Mouse (Mus musculus) liver, embryonic 14.5 days (tissue): ENCODE results near the gene Gm45140. TPM values are rescaled to one million over a fixed set of nuclear protein-coding genes. Genes with fewer than 3 reads are reported as not detected.
A peak's percentile ranks its signal among the peaks of the same experiment; 100 is the strongest.

ENCODE experiments used
- ATAC-seq: fragments of 200-750 bp; cut with Nextera tagmentation; 2 replicates; pipeline ENCODE4 v1.8.0; 2017; ENCODE audit warnings: moderate number of reproducible peaks, mild to moderate bottlenecking, moderate library complexity; ENCODE audit not compliant: insufficient read depth
- DNase-seq, 3 experiments: peaks; one replicate each; pipeline ENCODE4 v3.0.0-alpha.2; 2012 to 2013; ENCODE audit warnings: low read depth in 3 of 3, low spot score in 3 of 3
- H3K27ac ChIP-seq: fragments of 300-500 bp; sonication (generic); 2 replicates; pipeline ENCODE4 v1.5.1; 2014; ENCODE audit warnings: moderate library complexity, mild to moderate bottlenecking, control low read depth, inconsistent platforms
- H3K27me3 ChIP-seq: fragments of 300-500 bp; sonication (generic); 2 replicates; pipeline ENCODE4 v1.6.1; 2014; ENCODE audit warnings: mild to moderate bottlenecking, low read length, moderate library complexity; ENCODE audit not compliant: control insufficient read depth, insufficient read depth
- H3K36me3 ChIP-seq: fragments of 300-500 bp; sonication (generic); replicated peaks from 2 replicates; pipeline ENCODE4 v1.6.1; 2014; ENCODE audit warnings: low read depth; ENCODE audit not compliant: control insufficient read depth, insufficient read depth
- H3K4me1 ChIP-seq, 2 experiments: fragments of 200-500 bp in 1 of 2; fragments of 300-500 bp in 1 of 2; sonication (generic) in 1 of 2; replicated peaks; 2 replicates each; pipeline ENCODE4 v1.6.1; 2012 to 2014; ENCODE audit warnings: antibody characterized with exemption in 1 of 2, inconsistent platforms in 1 of 2, low read length in 1 of 2; ENCODE audit not compliant: control insufficient read depth in 2 of 2, insufficient read depth in 2 of 2
- H3K4me2 ChIP-seq: fragments of 300-500 bp; sonication (generic); 2 replicates; pipeline ENCODE4 v1.6.1; 2014; ENCODE audit warnings: low read depth, mild to moderate bottlenecking, control low read depth, moderate library complexity
- H3K4me3 ChIP-seq, 2 experiments: fragments of 200-500 bp in 1 of 2; fragments of 300-500 bp in 1 of 2; sonication (generic) in 1 of 2; 2 replicates each; pipeline ENCODE4 v1.5.1; 2012 to 2014; ENCODE audit warnings: low read depth in 2 of 2, low read length in 2 of 2, mild to moderate bottlenecking in 2 of 2, control low read depth in 1 of 2, inconsistent platforms in 1 of 2, moderate library complexity in 1 of 2; ENCODE audit not compliant: insufficient read depth in 1 of 2
- H3K9ac ChIP-seq: fragments of 300-500 bp; sonication (generic); replicated peaks from 2 replicates; pipeline ENCODE4 v1.6.1; 2014; ENCODE audit warnings: mild to moderate bottlenecking, control low read depth, moderate library complexity
- H3K9me3 ChIP-seq: fragments of 300-500 bp; sonication (generic); 2 replicates; pipeline ENCODE4 v1.6.1; 2016; ENCODE audit warnings: low read length, mixed read lengths; ENCODE audit not compliant: control insufficient read depth
- CTCF ChIP-seq: IDR thresholded peaks from 2 replicates; pipeline ENCODE4 v1.5.1; 2016; ENCODE audit warnings: antibody characterized with exemption, low read depth, control low read depth
- EP300 ChIP-seq: IDR thresholded peaks from 2 replicates; pipeline ENCODE4 v1.6.1; 2016; ENCODE audit warnings: antibody characterized with exemption, low read depth
- WGBS: fragments of 180-500 bp; shearing (Covaris S2); extraction: QIAGEN DNeasy Blood & Tissue Kit; methylation state at CpG from one replicate; pipeline ENCODE4 v1.1.7; 2014; ENCODE audit not compliant: insufficient replicate concordance; 5-methylcytosine and 5-hydroxymethylcytosine counted together
- polyA plus RNA-seq, 2 experiments: library from polyadenylated mRNA; depleted of rRNA in 1 of 2; stranded (reverse) in 1 of 2; unstranded in 1 of 2; fragments of >200 nt; fragmentation: Nextera tagmentation in 1 of 2; extraction: Ambion mirVana in 1 of 2; gene quantifications; 2 replicates each; pipeline versions ENCODE4 v1.2.1 to v1.2.3; 2012 to 2014

Gm45140 gene
- polyA plus RNA-seq, 2 experiments: 3.2 to 3.7 TPM

DNA sequence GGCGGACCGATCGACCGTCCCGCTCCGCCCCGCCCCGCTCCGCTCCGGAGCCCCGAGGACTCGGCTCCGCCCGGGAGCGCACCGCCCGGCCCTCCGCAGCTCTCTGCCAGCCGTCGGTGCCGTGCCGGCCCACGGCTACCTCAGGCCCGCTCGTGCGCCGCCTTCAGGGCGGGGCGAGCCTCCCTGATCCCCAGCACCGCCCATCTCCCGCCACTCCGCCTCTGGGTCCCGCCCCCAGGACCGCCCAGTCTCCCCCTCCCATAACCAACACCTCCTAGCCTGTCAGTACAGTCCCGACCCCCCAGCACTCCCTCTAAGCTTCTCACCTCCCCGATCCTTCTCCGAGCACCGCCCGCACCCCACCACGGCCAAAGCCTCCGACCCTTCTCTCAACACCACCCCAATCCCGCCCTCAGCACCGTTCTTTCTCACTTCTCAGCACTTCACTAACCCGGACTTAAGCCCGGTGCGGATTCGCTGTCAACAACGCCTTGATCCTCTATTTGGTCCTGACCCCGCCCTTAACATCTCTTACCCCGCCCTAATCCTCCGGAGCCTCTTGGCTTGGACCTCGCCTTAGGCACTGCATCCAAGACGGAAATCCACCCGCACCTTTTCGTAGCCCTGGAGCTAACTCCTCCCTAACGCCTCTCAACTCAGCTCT lies 23.8 kb downstream of the Gm45140 start, which contains the start of gene Rab43:
Gene Rab43 (minus strand): TSS at position 490 of the 664 bp plus-strand sequence.
- peaks cover 13% of the 10 kb centered on the region for H3K36me3 ChIP-seq
- no peaks in the 10 kb centered on the region for H3K27me3 ChIP-seq
- H3K4me3 ChIP-seq: peak within 1 kb of the TSS; percentile 81 to 85
- TF ChIP-seq CTCF (peak; percentile 52), EP300 (no peak)
- H3K4me1 ChIP-seq: peaks cover 32 to 33% of the 10 kb centered on the region in 2 experiments
- peak within 1 kb of the TSS; percentile 89 for H3K27ac ChIP-seq
- WGBS: under 1% methylated on average over 54 of the region's 56 CpGs
- no peaks in the 10 kb centered on the region for H3K9me3 ChIP-seq
- peak within 1 kb of the TSS; percentile 86 for H3K4me2 ChIP-seq
- DNase-seq: peak; percentile 86 to 94 (median 87)
- H3K9ac ChIP-seq: peak within 1 kb of the TSS; percentile 95
- peak; percentile 91 for ATAC-seq

DNA sequence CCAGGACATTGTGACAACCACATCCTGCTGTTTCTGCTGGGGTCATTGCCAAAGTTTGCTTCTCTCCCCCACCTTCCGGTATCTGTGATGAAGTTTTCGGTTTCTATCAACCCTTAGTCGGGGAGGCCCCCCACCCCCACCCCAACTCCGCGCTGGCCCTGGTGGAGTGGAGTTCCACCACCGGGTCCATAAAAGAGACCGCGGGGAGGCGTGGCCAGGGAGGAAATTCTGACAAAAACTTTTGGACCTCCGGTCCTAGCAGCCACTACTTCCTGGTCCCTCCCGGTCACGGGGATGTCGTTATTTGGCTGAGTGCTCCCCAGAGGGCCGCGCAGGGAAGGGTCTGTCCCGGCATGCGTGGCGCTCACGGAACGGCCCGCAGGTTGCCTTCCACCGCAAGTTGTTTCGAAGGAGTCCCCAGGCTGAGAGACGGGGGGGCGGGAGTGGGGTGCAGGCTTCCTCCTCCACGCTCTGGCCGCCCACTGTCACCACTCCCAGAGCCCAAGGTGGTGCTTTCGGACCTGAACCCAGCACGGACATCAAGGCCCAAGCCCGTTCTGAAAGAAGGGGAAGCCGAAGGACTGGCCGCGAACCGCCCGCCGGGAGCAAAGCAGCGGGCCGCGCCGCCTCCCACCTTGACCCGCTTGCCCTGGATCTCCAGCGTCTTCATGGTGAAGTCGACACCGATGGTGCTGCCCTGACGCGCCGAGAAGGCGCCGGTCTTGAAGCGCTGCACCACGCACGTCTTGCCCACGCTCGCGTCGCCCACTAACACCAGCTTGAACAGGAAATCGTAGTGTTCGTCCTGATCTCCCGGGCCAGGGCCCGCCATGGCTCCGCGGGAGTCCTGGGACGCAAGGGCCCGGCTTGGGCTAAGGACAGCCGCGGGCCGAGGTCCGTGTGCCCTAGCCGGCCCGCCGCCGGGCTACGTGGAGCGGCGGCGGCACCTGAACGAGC lies 24.6 kb downstream of the Gm45140 start:
- H3K9ac ChIP-seq: peak overlapping the region; percentile 95
- no peaks in the 10 kb centered on the region for H3K9me3 ChIP-seq
- H3K4me2 ChIP-seq: peak overlapping the region; percentile 86
- no peak for TF ChIP-seq EP300
- TF ChIP-seq CTCF: no peak
- peak overlapping the region; percentile 89 for H3K27ac ChIP-seq
- H3K36me3 ChIP-seq: peaks cover 13% of the 10 kb centered on the region
- peak overlapping the region; percentile 81 to 85 for H3K4me3 ChIP-seq
- peaks cover 32 to 36% of the 10 kb centered on the region in 2 experiments for H3K4me1 ChIP-seq
- ATAC-seq: peak; percentile 12
- under 1% methylated on average over 77 of the region's 77 CpGs for WGBS
- DNase-seq: peak in 2 of 3 experiments; percentile 47
- H3K27me3 ChIP-seq: no peaks in the 10 kb centered on the region

DNA sequence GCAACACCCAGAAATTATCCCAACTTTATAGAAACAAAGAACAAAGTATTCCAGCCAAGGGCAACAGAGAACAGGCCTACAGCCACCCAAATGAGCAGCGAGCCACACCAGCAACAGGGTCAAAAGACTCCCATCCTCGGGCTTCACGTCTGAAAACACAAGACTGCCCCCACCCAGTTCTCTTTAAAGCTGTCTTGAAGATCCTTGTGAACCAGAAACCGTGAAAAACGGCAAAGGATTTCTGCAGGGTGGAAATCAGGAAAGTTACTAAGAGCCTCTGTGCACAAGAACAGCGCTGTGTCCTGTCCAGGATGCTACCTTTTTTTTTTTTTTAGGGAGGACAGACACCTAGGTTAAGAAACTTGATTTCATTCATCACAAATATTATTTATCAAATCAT lies 25.3 kb downstream of the Gm45140 start:
- WGBS: 17% methylated on average over 6 of the region's 6 CpGs

DNA sequence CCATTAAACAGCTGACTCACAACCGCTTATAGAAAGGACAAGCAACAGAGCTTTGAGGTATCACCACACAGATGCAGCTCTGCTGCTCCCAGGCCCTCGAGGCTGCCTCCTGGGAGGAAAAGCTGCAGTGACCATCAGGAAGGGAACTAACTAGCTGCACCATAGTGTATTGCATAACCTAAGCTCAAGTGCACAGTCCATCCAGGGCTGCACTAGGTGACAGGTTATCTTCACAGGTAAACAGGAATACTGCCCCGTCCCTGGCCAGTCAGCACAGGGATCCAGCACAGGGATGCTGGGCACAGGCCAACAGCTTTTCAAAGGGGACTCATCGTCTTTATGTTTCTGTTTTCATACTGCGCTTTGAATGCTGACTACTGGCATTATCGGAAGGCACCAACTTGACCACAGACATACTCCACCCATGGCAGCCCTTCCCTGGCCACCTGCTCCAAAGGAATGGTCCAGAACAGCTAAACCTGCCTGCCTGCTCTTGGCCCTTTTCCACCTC lies 25.9 kb downstream of the Gm45140 start:
- Histone ChIP-seq H3K4me1 (peaks cover 32 to 38% of the 10 kb centered on the region in 2 experiments), H3K4me2 (peak overlapping the region; percentile 86), H3K27ac (peak overlapping the region; percentile 89), H3K27me3 (no peaks in the 10 kb centered on the region), H3K9me3 (no peaks in the 10 kb centered on the region), H3K36me3 (peaks cover 15% of the 10 kb centered on the region), H3K4me3 (peak overlapping the region; percentile 81 to 85), H3K9ac (peak overlapping the region; percentile 95)
- DNase-seq (peak in 2 of 3 experiments; percentile 45 to 47), ATAC-seq (peak; percentile 11)
- TF ChIP-seq CTCF: no peak; the same call in 1 of the 2 replicates
- 0 out of 2 replicates have a peak, but pooled peaks have one; percentile 12 for TF ChIP-seq EP300
- WGBS: 24% methylated on average over 6 of the region's 6 CpGs

More for the DNA sequence above, 25.3 kb downstream of the Gm45140 start:
- no peak for TF ChIP-seq EP300
- no peak for TF ChIP-seq CTCF
- Histone ChIP-seq H3K9ac (peak overlapping the region; percentile 95), H3K27ac (peak overlapping the region; percentile 89), H3K36me3 (peaks cover 10% of the 10 kb centered on the region), H3K4me3 (peak overlapping the region; percentile 81 to 85), H3K27me3 (no peaks in the 10 kb centered on the region), H3K9me3 (no peaks in the 10 kb centered on the region), H3K4me1 (peaks cover 32 to 38% of the 10 kb centered on the region in 2 experiments), H3K4me2 (peak overlapping the region; percentile 86)
- ATAC-seq: no peak
- no peak for DNase-seq
